Mouse (Mus musculus) liver, postnatal 0 days (tissue): ENCODE data around the gene Fbp2. TPM values are rescaled to one million over a fixed set of nuclear protein-coding genes. Genes with fewer than 3 reads are reported as not detected.

Source experiments
- ATAC-seq: fragments of 200-750 bp; cut with Nextera tagmentation; 2 replicates; pipeline ENCODE4 v1.8.0; 2017; ENCODE audit warnings: mild to moderate bottlenecking, moderate library complexity
- DNase-seq: peaks from one replicate; pipeline ENCODE4 v3.0.0-alpha.2; 2016
- H3K27ac ChIP-seq: fragments of 300-500 bp; sonication (generic); 2 replicates; pipeline ENCODE4 v1.5.1; 2014; ENCODE audit warnings: antibody characterized with exemption, moderate library complexity, mild to moderate bottlenecking, low read depth
- H3K27me3 ChIP-seq: fragments of 300-500 bp; sonication (generic); 2 replicates; pipeline ENCODE4 v1.6.1; 2014; ENCODE audit warnings: low read length, control low read depth, mixed read lengths; ENCODE audit not compliant: insufficient read depth
- H3K36me3 ChIP-seq: fragments of 300-500 bp; sonication (generic); replicated peaks from 2 replicates; pipeline ENCODE4 v1.6.1; 2014; ENCODE audit warnings: mild to moderate bottlenecking, control low read depth, low read length, moderate library complexity, mixed read lengths; ENCODE audit not compliant: insufficient read depth
- H3K4me1 ChIP-seq: fragments of 300-500 bp; sonication (generic); 2 replicates; pipeline ENCODE4 v1.6.1; 2014; ENCODE audit warnings: antibody characterized with exemption, mild to moderate bottlenecking, control low read depth; ENCODE audit not compliant: insufficient read depth
- H3K4me2 ChIP-seq: fragments of 300-500 bp; sonication (generic); 2 replicates; pipeline ENCODE4 v1.6.1; 2014; ENCODE audit warnings: low read depth, mild to moderate bottlenecking, low read length, moderate library complexity, mixed read lengths
- H3K4me3 ChIP-seq: fragments of 300-500 bp; sonication (generic); 2 replicates; pipeline ENCODE4 v1.5.1; 2014; ENCODE audit warnings: low read depth, low read length
- H3K9ac ChIP-seq: fragments of 300-500 bp; sonication (generic); replicated peaks from 2 replicates; pipeline ENCODE4 v1.6.1; 2014; ENCODE audit warnings: mild to moderate bottlenecking, moderate library complexity
- H3K9me3 ChIP-seq: fragments of 300-500 bp; sonication (generic); 2 replicates; pipeline ENCODE4 v1.6.1; 2016; ENCODE audit warnings: mild to moderate bottlenecking, control low read depth, low read length, mixed read lengths
- CTCF ChIP-seq: sonication (generic); IDR thresholded peaks from 2 replicates; pipeline ENCODE4 v1.5.1; 2016; ENCODE audit warnings: antibody characterized with exemption, low read depth
- EP300 ChIP-seq: IDR thresholded peaks from 2 replicates; pipeline ENCODE4 v1.6.1; 2016; ENCODE audit warnings: antibody characterized with exemption, low read depth, mild to moderate bottlenecking
- WGBS: fragments of 180-500 bp; shearing (Covaris S2); extraction: QIAGEN DNeasy Blood & Tissue Kit; methylation state at CpG from one replicate; pipeline ENCODE4 v1.1.7; 2014; ENCODE audit not compliant: insufficient replicate concordance; 5-methylcytosine and 5-hydroxymethylcytosine counted together
- polyA plus RNA-seq: library from polyadenylated mRNA; unstranded; fragments of >200 nt; fragmentation: Nextera tagmentation; extraction: Ambion mirVana; gene quantifications from 2 replicates; pipeline ENCODE4 v1.2.1, GENCODE M21; 2015

The Fbp2 gene
- 0.89 and 1.3 TPM in 2 replicates for polyA plus RNA-seq

DNA sequence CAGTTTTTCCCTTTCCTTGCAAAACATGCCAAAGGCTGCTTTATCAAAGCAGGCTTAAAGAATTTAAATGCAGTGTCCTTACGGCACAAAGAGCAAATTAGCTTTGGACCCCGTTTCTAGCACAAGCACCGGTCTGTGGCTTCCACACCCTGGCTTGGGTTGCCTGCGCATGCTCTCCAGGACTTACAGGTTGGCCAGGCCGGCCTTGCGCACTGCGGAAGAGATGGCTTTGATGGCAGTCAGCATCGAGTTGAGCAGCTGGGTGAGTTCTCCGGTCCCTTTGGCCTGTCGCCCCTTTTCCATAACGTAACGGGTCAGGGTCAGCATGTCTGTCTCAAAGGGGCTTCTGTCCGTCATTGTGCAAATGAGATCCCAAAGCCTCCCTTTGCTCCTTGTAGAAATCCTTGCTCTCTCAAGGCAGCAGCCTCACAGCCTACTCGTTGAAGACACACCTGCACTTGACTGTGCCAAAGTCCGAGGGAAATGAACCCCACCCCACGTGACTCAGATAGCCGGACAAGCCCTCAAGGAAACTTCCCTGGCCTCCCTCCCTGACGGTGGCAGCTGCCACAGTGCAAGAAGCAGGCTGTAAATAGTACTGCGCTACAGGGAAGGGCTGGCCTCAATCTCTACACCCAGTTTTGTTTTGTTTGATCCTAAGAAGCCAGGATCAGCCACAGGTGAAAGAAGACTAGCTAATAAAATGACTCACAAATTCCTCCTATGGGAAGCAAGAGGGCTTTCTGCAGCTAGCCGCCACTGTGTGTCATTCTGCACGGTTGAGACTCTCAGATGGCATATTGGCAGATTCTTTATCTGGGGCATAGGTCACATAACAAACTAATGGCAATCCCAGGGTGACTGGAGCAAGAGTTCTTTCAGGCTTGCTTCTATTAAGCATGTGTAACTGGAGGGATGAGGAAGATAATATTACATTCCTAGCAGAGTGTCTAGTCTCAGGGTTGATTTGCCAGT, at the start of gene Fbp2:
TSS of gene Fbp2 (minus strand) at position 482 of the 975 bp plus-strand sequence.
- no peaks in the 10 kb centered on the region for H3K27me3 ChIP-seq
- no peak within 1 kb of the TSS for H3K4me2 ChIP-seq
- ATAC-seq (peak; percentile 48), DNase-seq (no peak)
- no peaks in the 10 kb centered on the region for H3K9me3 ChIP-seq
- no peaks in the 10 kb centered on the region for H3K4me1 ChIP-seq
- 0 out of 2 replicates have a peak, but pooled peaks cover under 1% of the 10 kb centered on the region for H3K36me3 ChIP-seq
- TF ChIP-seq EP300 (no peak), CTCF (no peak)
- no peak within 1 kb of the TSS for H3K4me3 ChIP-seq
- H3K9ac ChIP-seq = no peak within 1 kb of the TSS
- H3K27ac ChIP-seq = peak within 1 kb of the TSS; percentile 53
- WGBS = 71% methylated on average over 21 of the region's 21 CpGs

DNA sequence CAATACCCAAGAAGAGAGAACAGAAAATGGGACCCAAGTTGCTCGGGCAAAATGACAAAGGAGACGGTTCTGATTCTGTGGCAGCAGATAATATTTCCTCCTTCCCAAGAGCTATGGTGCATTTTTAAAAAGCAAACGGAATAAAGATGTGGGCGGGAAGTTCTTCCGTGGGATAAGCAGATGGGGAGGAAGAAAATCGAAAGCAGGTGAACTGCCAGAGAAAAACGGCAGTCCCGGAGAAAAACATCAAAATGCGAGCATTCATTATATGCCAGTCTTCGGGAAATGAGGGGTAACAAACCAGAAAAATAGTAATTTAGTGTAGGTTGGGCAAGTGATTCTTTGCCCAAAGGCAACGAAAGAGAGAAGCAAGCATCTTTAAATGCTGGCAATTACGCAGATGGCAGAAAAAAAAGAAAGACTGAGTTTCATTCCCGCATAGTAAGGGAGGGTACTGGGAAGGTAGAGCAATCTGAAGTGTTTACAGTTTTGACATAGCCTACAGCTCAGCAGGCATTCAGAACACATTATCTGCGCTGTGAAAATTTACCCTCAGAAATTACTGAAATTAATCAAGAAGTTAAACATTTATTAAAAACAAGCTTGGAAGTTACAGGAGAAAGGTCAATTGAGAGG, 49.4 kb upstream of the Fbp2 start:
- WGBS = 70% methylated on average over 14 of the region's 14 CpGs
- TF ChIP-seq EP300 = no peak
- TF ChIP-seq CTCF = no peak
- peak overlapping the region; percentile 26; the same call in 1 of the 2 replicates for H3K4me2 ChIP-seq

DNA sequence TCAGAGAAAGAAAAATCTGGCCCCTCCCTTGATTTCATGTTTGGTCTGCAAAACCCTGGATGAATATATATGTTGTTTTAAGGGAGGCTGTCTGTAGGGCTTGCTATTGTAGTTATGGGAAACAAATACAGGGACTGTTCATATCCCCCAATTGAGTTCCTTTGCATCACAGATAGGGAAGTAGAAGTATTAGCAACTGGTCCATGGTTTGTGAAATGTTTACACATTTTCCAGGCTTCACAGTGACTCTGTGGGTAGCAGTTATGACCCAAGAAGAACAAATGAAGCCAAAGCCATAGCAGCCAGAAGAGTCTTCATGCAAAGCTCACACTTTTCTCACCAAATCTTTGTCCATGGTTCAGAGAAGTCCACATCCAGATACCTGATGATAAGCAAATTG, 42.9 kb upstream of the Fbp2 start:
- H3K9ac ChIP-seq = no peak overlapping the region
- TF ChIP-seq CTCF (no peak), EP300 (no peak)
- no peak for ATAC-seq
- no peak for DNase-seq
- H3K27ac ChIP-seq = no peak overlapping the region
- H3K27me3 ChIP-seq = no peaks in the 10 kb centered on the region
- no peak overlapping the region for H3K4me3 ChIP-seq
- no peaks in the 10 kb centered on the region for H3K36me3 ChIP-seq
- H3K4me2 ChIP-seq = no peak overlapping the region
- H3K9me3 ChIP-seq = no peaks in the 10 kb centered on the region
- H3K4me1 ChIP-seq = no peaks in the 10 kb centered on the region

More for the DNA sequence above, 49.4 kb upstream of the Fbp2 start:
- Histone ChIP-seq H3K4me3 (no peak overlapping the region), H3K9ac (no peak overlapping the region), H3K9me3 (no peaks in the 10 kb centered on the region), H3K27me3 (no peaks in the 10 kb centered on the region), H3K27ac (peak overlapping the region; percentile 91), H3K4me1 (peaks cover 26% of the 10 kb centered on the region), H3K36me3 (no peaks in the 10 kb centered on the region)
- no peak for DNase-seq
- ATAC-seq = no peak

- ATAC-seq = no peak
- Histone ChIP-seq H3K4me3 (no peak overlapping the region), H3K9ac (no peak overlapping the region), H3K36me3 (no peaks in the 10 kb centered on the region), H3K27me3 (no peaks in the 10 kb centered on the region), H3K9me3 (no peaks in the 10 kb centered on the region), H3K4me2 (no peak overlapping the region), H3K27ac (no peak overlapping the region), H3K4me1 (0 out of 2 replicates have a peak, but pooled peaks cover 3% of the 10 kb centered on the region)
- no peak for DNase-seq
- WGBS = 81% methylated on average over 4 of the region's 4 CpGs
- TF ChIP-seq EP300 (no peak), CTCF (no peak)
These were observed 39.9 kb upstream of the Fbp2 start for GRCm38 (mm10) chr13:62897927-62898646.

DNA sequence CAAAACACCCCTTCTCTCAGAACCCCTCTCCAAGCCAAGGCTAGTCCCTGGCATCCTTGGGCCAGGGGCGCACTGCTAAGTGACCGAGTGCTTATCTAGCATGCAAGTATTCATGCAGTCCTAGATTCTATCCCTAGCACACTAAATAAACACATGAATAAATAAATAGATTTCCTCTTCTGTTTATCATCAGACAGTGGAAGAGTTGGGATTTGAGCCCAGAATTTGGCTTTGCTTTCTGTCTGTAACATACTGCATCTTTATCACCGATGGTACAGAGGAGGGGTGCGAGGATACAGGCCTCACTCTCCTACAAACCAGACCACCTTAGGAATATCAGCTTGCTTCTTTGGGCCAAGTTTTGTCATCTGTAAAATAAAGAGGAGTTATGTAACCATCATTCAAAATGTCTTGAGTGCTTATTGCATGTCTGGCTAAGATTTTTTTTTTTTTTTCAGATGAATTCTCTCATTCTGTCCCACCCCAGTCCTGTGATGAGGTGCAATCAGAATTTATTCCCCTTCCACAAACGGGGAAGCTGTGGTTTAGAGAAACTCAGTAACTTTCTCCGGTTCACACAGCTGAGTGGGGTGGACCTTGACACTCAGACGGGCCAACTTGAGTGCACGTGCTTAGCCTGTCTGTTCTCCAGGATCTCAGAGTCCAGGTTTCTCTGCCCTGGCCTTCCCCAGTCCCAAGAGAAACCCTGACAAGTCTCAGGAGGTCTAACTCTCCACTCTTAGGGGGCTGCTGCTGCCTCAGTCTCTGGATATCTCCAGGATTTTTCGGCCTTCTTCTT, 35.0 kb upstream of the Fbp2 start:
- ATAC-seq (no peak), DNase-seq (no peak)
- 53% methylated on average over 9 of the region's 9 CpGs for WGBS
- TF ChIP-seq EP300 (no peak), CTCF (no peak)
- Histone ChIP-seq H3K4me3 (no peak overlapping the region), H3K36me3 (no peaks in the 10 kb centered on the region), H3K9me3 (no peaks in the 10 kb centered on the region), H3K27me3 (no peaks in the 10 kb centered on the region), H3K4me1 (peaks cover 9% of the 10 kb centered on the region; the same call in 1 of the 2 replicates), H3K27ac (no peak overlapping the region), H3K9ac (no peak overlapping the region), H3K4me2 (no peak overlapping the region)
